Mouse (Mus musculus) stomach, postnatal 0 days (tissue): ENCODE results near the gene Cdhr5. TPM values are rescaled to one million over a fixed set of nuclear protein-coding genes. Genes with fewer than 3 reads are reported as not detected.

ENCODE experiments used
- ATAC-seq: fragments of 200-750 bp; cut with Nextera tagmentation; 2 replicates; pipeline ENCODE4 v1.8.0; 2017; ENCODE audit not compliant: low FRiP score, low TSS enrichment
- DNase-seq: peaks from one replicate; pipeline ENCODE4 v3.0.0-alpha.2; 2016; ENCODE audit warnings: low spot score
- H3K27ac ChIP-seq: fragments of 300-500 bp; sonication (generic); replicated peaks from 2 replicates; pipeline ENCODE4 v1.5.1; 2014; ENCODE audit warnings: mild to moderate bottlenecking, control low read depth
- H3K27me3 ChIP-seq: fragments of 300-500 bp; sonication (generic); 2 replicates; pipeline ENCODE4 v1.6.1; 2014; ENCODE audit warnings: low read length; ENCODE audit not compliant: control insufficient read depth, insufficient read depth
- H3K36me3 ChIP-seq: fragments of 300-500 bp; sonication (generic); 2 replicates; pipeline ENCODE4 v1.6.1; 2014; ENCODE audit warnings: low read length, mixed read lengths; ENCODE audit not compliant: control insufficient read depth, insufficient read depth
- H3K4me1 ChIP-seq: fragments of 300-500 bp; sonication (generic); replicated peaks from 2 replicates; pipeline ENCODE4 v1.6.1; 2014; ENCODE audit warnings: antibody characterized with exemption; ENCODE audit not compliant: control insufficient read depth, insufficient read depth
- H3K4me2 ChIP-seq: fragments of 300-500 bp; sonication (generic); replicated peaks from 2 replicates; pipeline ENCODE4 v1.6.1; 2014; ENCODE audit warnings: low read depth, mild to moderate bottlenecking, control low read depth, moderate library complexity
- H3K4me3 ChIP-seq: fragments of 300-500 bp; sonication (generic); 2 replicates; pipeline ENCODE4 v1.5.1; 2014; ENCODE audit warnings: low read depth, low read length, control low read depth
- H3K9ac ChIP-seq: fragments of 300-500 bp; sonication (generic); 2 replicates; pipeline ENCODE4 v1.6.1; 2014; ENCODE audit warnings: mild to moderate bottlenecking, low read length, control low read depth, mixed read lengths
- H3K9me3 ChIP-seq: fragments of 300-500 bp; sonication (generic); 2 replicates; pipeline ENCODE4 v1.6.1; 2016; ENCODE audit warnings: low read length; ENCODE audit not compliant: control insufficient read depth
- CTCF ChIP-seq: IDR thresholded peaks from 2 replicates; pipeline ENCODE4 v1.5.1; 2016; ENCODE audit warnings: antibody characterized with exemption, low read depth, mild to moderate bottlenecking, moderate library complexity
- EP300 ChIP-seq: optimal IDR thresholded peaks from 2 replicates; pipeline ENCODE3; 2016; ENCODE audit warnings: antibody characterized with exemption
- WGBS: fragments of 180-500 bp; shearing (Covaris S2); extraction: QIAGEN DNeasy Blood & Tissue Kit; methylation state at CpG from one replicate; pipeline ENCODE4 v1.1.7; 2014; 5-methylcytosine and 5-hydroxymethylcytosine counted together
- microRNA counts: library from miRNA; unstranded; fragments of <30 nt; microRNA quantifications from one replicate; lab custom pipeline; 2015
- microRNA-seq: library from miRNA; unstranded; fragments of <30 nt; microRNA quantifications from one replicate; pipeline ENCODE4, GENCODE M21; 2016
- polyA plus RNA-seq: library from polyadenylated mRNA; unstranded; fragments of >200 nt; fragmentation: Nextera tagmentation; extraction: Ambion mirVana; gene quantifications from 2 replicates; pipeline ENCODE4 v1.2.1, GENCODE M21; 2015

The Cdhr5 gene
- polyA plus RNA-seq, 1 experiment from 2014 or later = 2.0 TPM

DNA sequence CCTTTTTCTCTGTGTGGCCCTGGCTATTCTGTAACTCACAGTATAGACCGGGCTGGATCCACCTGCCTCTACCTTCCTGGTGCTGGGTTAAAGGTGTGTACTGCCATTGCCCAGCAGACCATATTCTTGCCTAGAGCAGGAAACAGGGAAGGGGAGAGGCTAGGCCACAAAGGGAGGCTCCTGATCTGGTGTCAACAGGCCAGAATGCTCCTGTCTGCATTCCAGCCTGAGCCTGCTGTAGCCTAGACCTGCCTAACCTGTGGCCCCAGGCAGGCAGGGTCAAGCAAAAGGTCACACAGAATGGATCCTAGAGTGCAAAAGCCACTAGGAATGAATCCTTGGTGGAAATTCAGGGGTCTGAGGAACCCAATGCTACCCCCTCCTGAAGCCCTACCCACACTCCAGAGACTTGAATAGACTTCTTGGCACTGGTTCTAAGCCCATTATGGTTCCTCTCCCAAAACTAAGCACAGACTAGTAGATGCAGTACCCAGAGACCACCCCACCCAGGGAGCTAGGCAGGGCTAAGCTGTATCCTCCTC lies 57.0 kb downstream of the Cdhr5 start:
- no peak for DNase-seq
- no peaks in the 10 kb centered on the region for H3K27me3 ChIP-seq
- no peak overlapping the region; the same call in 1 of the 2 replicates for H3K4me2 ChIP-seq
- no peaks in the 10 kb centered on the region for H3K36me3 ChIP-seq
- H3K4me1 ChIP-seq = peaks cover 15% of the 10 kb centered on the region
- H3K9ac ChIP-seq = no peak overlapping the region
- peak overlapping the region; percentile 26 for H3K27ac ChIP-seq
- no peak overlapping the region for H3K4me3 ChIP-seq
- ATAC-seq = no peak
- H3K9me3 ChIP-seq = no peaks in the 10 kb centered on the region
- TF ChIP-seq CTCF (no peak), EP300 (no peak)
- 71% methylated on average over 1 of the region's 1 CpGs for WGBS

MicroRNA genes within 50 kb of the gene (microRNA counts, 519-probe panel; counts per million panel counts)
- 5,661 counts per million, percentile 67 among the panel's probes with 10 or more counts for microRNA mmu-miR-210 (lab: Ali Mortazavi, UCI)

Small RNA genes lying within 50 kb of the gene (microRNA-seq; reads per million reads assigned to microRNA genes)
- 1,168 reads per million, percentile 74 among the genes with 10 or more reads in this experiment for gene Mir210

Other genes with a start within 250 kb of the Cdhr5 start
- gene Gm17387, start 247.7 kb downstream of the Cdhr5 start, polyA plus RNA-seq = not detected in 2 replicates
- 1.2 and 1.5 TPM in 2 replicates for gene B4galnt4, start 215.7 kb downstream of the Cdhr5 start, polyA plus RNA-seq
- 97.9 and 105 TPM in 2 replicates for gene Pkp3, start 198.6 kb downstream of the Cdhr5 start, polyA plus RNA-seq
- 12.6 and 14.0 TPM in 2 replicates for gene Sigirr, start 176.2 kb downstream of the Cdhr5 start, polyA plus RNA-seq
- gene Ano9, start 159.0 kb downstream of the Cdhr5 start, polyA plus RNA-seq = 17.9 and 20.4 TPM in 2 replicates
- gene Ptdss2, start 154.4 kb downstream of the Cdhr5 start, polyA plus RNA-seq = 21.6 and 22.9 TPM in 2 replicates
- 216 and 220 TPM in 2 replicates for gene Rnh1, start 103.9 kb downstream of the Cdhr5 start, polyA plus RNA-seq
- 118 and 125 TPM in 2 replicates for gene Hras, start 82.8 kb downstream of the Cdhr5 start, polyA plus RNA-seq
- gene Lrrc56, start 82.6 kb downstream of the Cdhr5 start, polyA plus RNA-seq = 2.8 and 3.5 TPM in 2 replicates
- 2.7 and 3.6 TPM in 2 replicates for gene Lmntd2, start 62.7 kb downstream of the Cdhr5 start, polyA plus RNA-seq
- gene Rassf7, start 60.9 kb downstream of the Cdhr5 start, polyA plus RNA-seq = 84.2 and 105 TPM in 2 replicates
- gene Phrf1, start 48.0 kb downstream of the Cdhr5 start, polyA plus RNA-seq = 19.1 and 19.9 TPM in 2 replicates
- 11.3 and 12.2 TPM in 2 replicates for gene Irf7, start 10.3 kb downstream of the Cdhr5 start, polyA plus RNA-seq
- gene Sct, start 2.3 kb upstream of the Cdhr5 start, polyA plus RNA-seq = 2.2 and 2.4 TPM in 2 replicates
- 0.06 and 0.16 TPM in 2 replicates for gene Drd4, start 15.2 kb upstream of the Cdhr5 start, polyA plus RNA-seq
- gene Deaf1, start 50.9 kb upstream of the Cdhr5 start, polyA plus RNA-seq = 37.6 and 40.1 TPM in 2 replicates
- 18.6 and 19.7 TPM in 2 replicates for gene Tmem80, start 51.0 kb upstream of the Cdhr5 start, polyA plus RNA-seq
- gene Eps8l2, start 62.1 kb upstream of the Cdhr5 start, polyA plus RNA-seq = 86.1 and 96.5 TPM in 2 replicates
- 459 and 468 TPM in 2 replicates for gene Taldo1, start 115.4 kb upstream of the Cdhr5 start, polyA plus RNA-seq
- 30.8 and 33.8 TPM in 2 replicates for gene Gatd1, start 137.3 kb upstream of the Cdhr5 start, polyA plus RNA-seq
- 2.0 and 2.5 TPM in 2 replicates for gene Cend1, start 152.7 kb upstream of the Cdhr5 start, polyA plus RNA-seq
- gene Slc25a22, start 161.1 kb upstream of the Cdhr5 start, polyA plus RNA-seq = 17.2 and 17.6 TPM in 2 replicates
- 1.8 and 2.0 TPM in 2 replicates for gene Pidd1, start 167.2 kb upstream of the Cdhr5 start, polyA plus RNA-seq
- gene Rplp2, start 170.6 kb upstream of the Cdhr5 start, polyA plus RNA-seq = 1,187 and 1,334 TPM in 2 replicates
- gene Pnpla2, start 178.4 kb upstream of the Cdhr5 start, polyA plus RNA-seq = 82.1 and 88.0 TPM in 2 replicates
- 20.8 and 23.5 TPM in 2 replicates for gene Cracr2b, start 184.3 kb upstream of the Cdhr5 start, polyA plus RNA-seq
- 22.6 and 27.5 TPM in 2 replicates for gene Cd151, start 190.6 kb upstream of the Cdhr5 start, polyA plus RNA-seq
- 53.4 and 60.2 TPM in 2 replicates for gene Polr2l, start 198.3 kb upstream of the Cdhr5 start, polyA plus RNA-seq
- 56.9 and 58.7 TPM in 2 replicates for gene Tspan4, start 198.5 kb upstream of the Cdhr5 start, polyA plus RNA-seq